Mouse (Mus musculus): ENCODE measurements around the gene Ltv1. TPM values are rescaled to one million over a fixed set of nuclear protein-coding genes. Genes with fewer than 3 reads are reported as not detected.

Gene Ltv1
- polyA plus RNA-seq, 1 experiment from 2014 or later = 73.4 TPM

DNA sequence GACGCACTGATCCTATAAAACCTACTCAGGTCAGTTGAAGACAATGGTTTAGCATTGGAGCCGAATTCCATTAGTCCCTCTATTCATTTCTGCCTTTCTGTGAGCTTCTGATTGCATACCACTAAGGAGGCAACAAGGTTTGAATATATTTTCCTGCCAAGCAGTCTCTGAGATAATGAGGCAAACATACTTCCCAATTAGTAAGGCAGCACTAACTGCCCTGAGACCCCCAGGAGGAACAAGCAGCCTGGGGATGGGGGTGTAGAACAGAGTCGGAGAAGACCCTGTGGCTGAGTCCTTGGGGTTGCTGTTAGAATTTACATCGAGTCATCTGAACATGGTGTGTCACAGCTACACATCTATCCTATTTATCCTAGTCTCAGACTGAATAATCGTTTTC is 37.6 kb downstream of the Ltv1 start:
- Histone ChIP-seq H3K27ac (ENCODE audit: low read depth, low read length) (no peak overlapping the region), H3K36me3 (ENCODE audit: control insufficient read depth, insufficient read depth, low read length) (no peaks in the 10 kb centered on the region), H3K9me3 (ENCODE audit: control insufficient read depth, low read length) (no peaks in the 10 kb centered on the region), H3K27me3 (ENCODE audit: control insufficient read depth, insufficient read depth, low read length) (no peaks in the 10 kb centered on the region), H3K4me1 (ENCODE audit: control insufficient read depth, insufficient read depth, low read length) (no peaks in the 10 kb centered on the region), H3K9ac (ENCODE audit: low read depth, low read length) (no peak overlapping the region), H3K4me3 (ENCODE audit: low read length) (no peak overlapping the region), H3K4me2 (replicated peaks; ENCODE audit: low read depth, low read length) (no peak overlapping the region)
- no peak for ATAC-seq (ENCODE audit: low FRiP score, low TSS enrichment)
- 86% methylated on average over 5 of the region's 5 CpGs for WGBS

GRCm38 (mm10) chr10:13152811-13153364 is 40.1 kb downstream of the Ltv1 start:
- Histone ChIP-seq H3K9me3 (ENCODE audit: control insufficient read depth, low read length) (no peaks in the 10 kb centered on the region), H3K27ac (ENCODE audit: low read depth, low read length) (no peak overlapping the region), H3K4me2 (replicated peaks; ENCODE audit: low read depth, low read length) (no peak overlapping the region), H3K9ac (ENCODE audit: low read depth, low read length) (no peak overlapping the region), H3K4me1 (ENCODE audit: control insufficient read depth, insufficient read depth, low read length) (no peaks in the 10 kb centered on the region), H3K27me3 (ENCODE audit: control insufficient read depth, insufficient read depth, low read length) (no peaks in the 10 kb centered on the region), H3K36me3 (ENCODE audit: control insufficient read depth, insufficient read depth, low read length) (no peaks in the 10 kb centered on the region), H3K4me3 (ENCODE audit: low read length) (no peak overlapping the region)
- ATAC-seq (ENCODE audit: low FRiP score, low TSS enrichment) = no peak
- WGBS = 88% methylated on average over 4 of the region's 4 CpGs

DNA sequence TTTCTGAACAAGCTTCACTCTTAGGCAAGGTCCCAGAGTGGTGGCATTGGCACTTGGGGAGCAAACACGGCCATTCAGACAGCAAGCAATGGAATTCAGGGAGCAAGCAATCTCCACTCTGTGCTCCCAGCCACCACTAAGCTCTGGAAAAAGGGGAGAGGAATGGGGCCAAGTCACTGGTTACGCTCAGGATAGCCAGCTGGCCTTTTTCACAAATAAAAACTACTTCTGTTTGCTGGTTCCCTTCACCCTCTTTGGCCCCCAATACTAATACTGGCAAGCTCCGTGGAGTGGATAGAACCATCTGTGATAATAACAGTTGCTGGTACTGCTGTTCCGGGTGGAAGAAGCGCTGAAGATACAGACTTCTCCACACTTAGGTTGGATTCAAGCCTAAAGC is 41.6 kb downstream of the Ltv1 start:
- Histone ChIP-seq H3K4me1 (ENCODE audit: control insufficient read depth, insufficient read depth, low read length) (no peaks in the 10 kb centered on the region), H3K4me3 (ENCODE audit: low read length) (no peak overlapping the region), H3K36me3 (ENCODE audit: control insufficient read depth, insufficient read depth, low read length) (no peaks in the 10 kb centered on the region), H3K27ac (ENCODE audit: low read depth, low read length) (no peak overlapping the region; the same call in 1 of the 2 replicates), H3K9ac (ENCODE audit: low read depth, low read length) (no peak overlapping the region), H3K9me3 (ENCODE audit: control insufficient read depth, low read length) (no peaks in the 10 kb centered on the region), H3K4me2 (replicated peaks; ENCODE audit: low read depth, low read length) (no peak overlapping the region), H3K27me3 (ENCODE audit: control insufficient read depth, insufficient read depth, low read length) (no peaks in the 10 kb centered on the region)
- 61% methylated on average over 5 of the region's 5 CpGs for WGBS
- ATAC-seq (ENCODE audit: low FRiP score, low TSS enrichment) = no peak

DNA sequence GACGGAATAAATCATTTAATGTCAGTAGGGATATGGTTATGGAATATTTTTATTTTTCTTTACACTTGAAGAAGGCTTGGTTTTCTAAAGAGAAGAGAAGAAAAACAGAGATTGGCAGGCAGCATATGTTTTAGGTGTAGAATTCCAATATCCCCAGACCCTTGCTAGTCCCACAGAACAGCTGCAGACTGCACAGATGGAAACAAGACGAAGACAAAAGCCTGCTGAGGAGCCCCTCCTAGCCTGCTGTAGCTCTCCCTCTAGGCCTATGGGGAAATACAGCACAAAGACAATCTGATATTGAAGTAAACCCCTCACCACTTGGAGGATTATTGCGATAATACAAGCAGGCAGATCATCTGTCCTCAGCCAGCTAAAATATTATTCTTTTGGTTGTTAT is 42.5 kb downstream of the Ltv1 start:
- no peak for ATAC-seq (ENCODE audit: low FRiP score, low TSS enrichment)
- H3K4me1 ChIP-seq (ENCODE audit: control insufficient read depth, insufficient read depth, low read length) = no peaks in the 10 kb centered on the region
- 78% methylated on average over 3 of the region's 3 CpGs for WGBS

GRCm38 (mm10) chr10:13140434-13140833 is 52.5 kb downstream of the Ltv1 start:
- 78% methylated on average over 2 of the region's 2 CpGs for WGBS
- H3K9me3 ChIP-seq (ENCODE audit: control insufficient read depth, low read length) = no peaks in the 10 kb centered on the region

More for the DNA sequence above, 42.5 kb downstream of the Ltv1 start:
- no peak overlapping the region for H3K4me2 ChIP-seq (replicated peaks; ENCODE audit: low read depth, low read length)
- no peaks in the 10 kb centered on the region for H3K36me3 ChIP-seq (ENCODE audit: control insufficient read depth, insufficient read depth, low read length)
- H3K9ac ChIP-seq (ENCODE audit: low read depth, low read length) = no peak overlapping the region
- no peaks in the 10 kb centered on the region for H3K27me3 ChIP-seq (ENCODE audit: control insufficient read depth, insufficient read depth, low read length)
- no peak overlapping the region for H3K27ac ChIP-seq (ENCODE audit: low read depth, low read length)
- no peaks in the 10 kb centered on the region for H3K9me3 ChIP-seq (ENCODE audit: control insufficient read depth, low read length)
- no peak overlapping the region for H3K4me3 ChIP-seq (ENCODE audit: low read length)

DNA sequence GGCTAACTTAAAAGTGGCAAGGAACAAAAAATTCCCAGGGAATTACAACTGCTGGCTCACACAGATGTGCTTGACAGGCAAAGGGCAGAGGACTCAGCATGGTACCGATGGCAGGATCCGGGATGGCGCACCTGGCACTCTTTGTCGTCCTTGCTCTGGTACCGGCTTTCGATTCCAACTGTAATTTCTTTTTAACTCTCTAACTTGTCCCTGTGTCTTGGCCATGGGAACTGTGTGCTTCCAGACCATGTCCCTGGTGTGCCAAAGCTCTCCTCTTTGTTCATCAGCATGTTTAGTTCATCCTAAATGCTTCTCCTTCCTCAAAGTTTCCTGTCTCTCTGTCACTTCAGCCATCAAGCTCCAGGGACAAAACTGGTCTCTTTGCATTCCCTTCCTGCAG is 55.1 kb downstream of the Ltv1 start:
- H3K27ac ChIP-seq (ENCODE audit: low read depth, low read length) = no peak overlapping the region
- no peaks in the 10 kb centered on the region for H3K27me3 ChIP-seq (ENCODE audit: control insufficient read depth, insufficient read depth, low read length)
- no peak overlapping the region for H3K9ac ChIP-seq (ENCODE audit: low read depth, low read length)
- H3K4me2 ChIP-seq (replicated peaks; ENCODE audit: low read depth, low read length) = no peak overlapping the region
- H3K9me3 ChIP-seq (ENCODE audit: control insufficient read depth, low read length) = no peaks in the 10 kb centered on the region
- H3K4me3 ChIP-seq (ENCODE audit: low read length) = no peak overlapping the region
- 95% methylated on average over 6 of the region's 6 CpGs for WGBS
- H3K4me1 ChIP-seq (ENCODE audit: control insufficient read depth, insufficient read depth, low read length) = no peaks in the 10 kb centered on the region
- H3K36me3 ChIP-seq (ENCODE audit: control insufficient read depth, insufficient read depth, low read length) = no peaks in the 10 kb centered on the region
- no peak for ATAC-seq (ENCODE audit: low FRiP score, low TSS enrichment)

More at GRCm38 (mm10) chr10:13140434-13140833, 52.5 kb downstream of the Ltv1 start:
- H3K27ac ChIP-seq (ENCODE audit: low read depth, low read length) = no peak overlapping the region
- H3K27me3 ChIP-seq (ENCODE audit: control insufficient read depth, insufficient read depth, low read length) = no peaks in the 10 kb centered on the region
- H3K36me3 ChIP-seq (ENCODE audit: control insufficient read depth, insufficient read depth, low read length) = no peaks in the 10 kb centered on the region
- H3K4me1 ChIP-seq (ENCODE audit: control insufficient read depth, insufficient read depth, low read length) = no peaks in the 10 kb centered on the region
- H3K9ac ChIP-seq (ENCODE audit: low read depth, low read length) = no peak overlapping the region
- H3K4me3 ChIP-seq (ENCODE audit: low read length) = no peak overlapping the region
- H3K4me2 ChIP-seq (replicated peaks; ENCODE audit: low read depth, low read length) = no peak overlapping the region
- no peak for ATAC-seq (ENCODE audit: low FRiP score, low TSS enrichment)

DNA sequence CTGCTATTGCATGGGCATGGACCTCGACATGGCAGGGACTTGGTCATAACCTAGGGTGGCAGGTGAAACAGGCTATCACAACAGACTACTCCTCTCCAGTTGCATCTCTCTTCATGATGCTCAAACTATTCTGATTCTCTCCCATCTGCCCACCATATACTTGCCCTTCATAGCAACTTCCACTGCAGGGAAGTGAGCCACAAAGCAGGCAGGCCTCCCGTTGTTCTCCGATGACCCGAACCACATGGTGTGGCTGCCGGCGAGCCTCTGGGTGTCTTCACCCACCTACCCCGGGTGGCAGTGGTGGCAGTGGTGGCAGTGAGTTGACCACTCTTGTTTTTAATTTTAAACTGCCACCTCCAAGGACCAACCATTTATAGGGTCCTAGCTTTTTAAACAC is 57.2 kb downstream of the Ltv1 start:
- Histone ChIP-seq H3K27ac (ENCODE audit: low read depth, low read length) (no peak overlapping the region), H3K9me3 (ENCODE audit: control insufficient read depth, low read length) (no peaks in the 10 kb centered on the region), H3K36me3 (ENCODE audit: control insufficient read depth, insufficient read depth, low read length) (no peaks in the 10 kb centered on the region), H3K4me3 (ENCODE audit: low read length) (no peak overlapping the region), H3K27me3 (ENCODE audit: control insufficient read depth, insufficient read depth, low read length) (no peaks in the 10 kb centered on the region), H3K4me1 (ENCODE audit: control insufficient read depth, insufficient read depth, low read length) (no peaks in the 10 kb centered on the region), H3K4me2 (replicated peaks; ENCODE audit: low read depth, low read length) (no peak overlapping the region), H3K9ac (ENCODE audit: low read depth, low read length) (no peak overlapping the region)
- no peak for ATAC-seq (ENCODE audit: low FRiP score, low TSS enrichment)
- WGBS = 98% methylated on average over 7 of the region's 7 CpGs

DNA sequence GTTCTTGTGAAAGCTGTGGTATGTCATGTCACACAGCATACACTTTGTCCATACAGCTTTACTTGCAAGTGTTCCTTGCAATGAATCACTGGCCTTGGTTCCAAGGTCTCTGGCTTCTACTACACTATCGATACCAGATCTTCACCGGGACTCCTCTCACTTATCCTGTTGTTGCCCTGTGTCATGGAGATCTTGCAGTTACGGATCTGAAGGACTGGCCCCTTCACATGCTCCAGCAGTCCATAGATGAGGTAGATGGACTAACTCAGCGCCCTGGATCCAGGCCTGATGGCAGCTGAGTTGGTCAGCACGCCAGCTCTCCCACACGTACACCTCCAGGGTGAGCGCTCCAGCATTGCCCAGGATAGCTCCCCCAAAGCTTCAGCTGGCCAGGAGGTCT is 57.7 kb downstream of the Ltv1 start:
- 94% methylated on average over 7 of the region's 7 CpGs for WGBS
- no peak overlapping the region for H3K4me2 ChIP-seq (replicated peaks; ENCODE audit: low read depth, low read length)
- H3K9me3 ChIP-seq (ENCODE audit: control insufficient read depth, low read length) = no peaks in the 10 kb centered on the region
- H3K9ac ChIP-seq (ENCODE audit: low read depth, low read length) = no peak overlapping the region
- H3K27ac ChIP-seq (ENCODE audit: low read depth, low read length) = no peak overlapping the region
- no peak for ATAC-seq (ENCODE audit: low FRiP score, low TSS enrichment)
- H3K36me3 ChIP-seq (ENCODE audit: control insufficient read depth, insufficient read depth, low read length) = no peaks in the 10 kb centered on the region
- H3K27me3 ChIP-seq (ENCODE audit: control insufficient read depth, insufficient read depth, low read length) = no peaks in the 10 kb centered on the region
- no peak overlapping the region for H3K4me3 ChIP-seq (ENCODE audit: low read length)
- no peaks in the 10 kb centered on the region for H3K4me1 ChIP-seq (ENCODE audit: control insufficient read depth, insufficient read depth, low read length)

- Histone ChIP-seq H3K27me3 (ENCODE audit: control insufficient read depth, insufficient read depth, low read length) (no peaks in the 10 kb centered on the region), H3K9me3 (ENCODE audit: control insufficient read depth, low read length) (no peaks in the 10 kb centered on the region), H3K27ac (ENCODE audit: low read depth, low read length) (no peak overlapping the region), H3K4me1 (ENCODE audit: control insufficient read depth, insufficient read depth, low read length) (no peaks in the 10 kb centered on the region), H3K4me3 (ENCODE audit: low read length) (no peak overlapping the region), H3K36me3 (ENCODE audit: control insufficient read depth, insufficient read depth, low read length) (no peaks in the 10 kb centered on the region), H3K4me2 (replicated peaks; ENCODE audit: low read depth, low read length) (no peak overlapping the region), H3K9ac (ENCODE audit: low read depth, low read length) (no peak overlapping the region)
- WGBS = 92% methylated on average over 4 of the region's 4 CpGs
- ATAC-seq (ENCODE audit: low FRiP score, low TSS enrichment) = no peak
Observed at GRCm38 (mm10) chr10:13133850-13134249, 59.1 kb downstream of the Ltv1 start.

Measured in kidney, embryonic 14.5 days (tissue).